Mouse (Mus musculus) brain, embryonic 14.5 days (tissue): ENCODE data around the gene Snrnp48. TPM values are rescaled to one million over a fixed set of nuclear protein-coding genes. Genes with fewer than 3 reads are reported as not detected.

ENCODE experiments used
- DNase-seq: peaks from one replicate; pipeline ENCODE4 v3.0.0-alpha.2; 2011; ENCODE audit warnings: low read depth
- CTCF ChIP-seq: fragments of 200-500 bp; IDR thresholded peaks from 2 replicates; pipeline ENCODE4 v1.5.1; 2012; ENCODE audit warnings: inconsistent platforms, mild to moderate bottlenecking, moderate library complexity, borderline replicate concordance; ENCODE audit not compliant: insufficient read depth, insufficient read length; ENCODE audit errors: extremely low read depth
- POLR2A ChIP-seq: fragments of 200-500 bp; IDR thresholded peaks from 2 replicates; pipeline ENCODE4 v1.6.1; 2012; ENCODE audit warnings: mild to moderate bottlenecking, inconsistent platforms, borderline replicate concordance; ENCODE audit not compliant: poor library complexity, insufficient read depth, insufficient read length, severe bottlenecking; ENCODE audit errors: extremely low read depth
- polyA plus RNA-seq: library from polyadenylated mRNA; depleted of rRNA; stranded (reverse); fragments of >200 nt; gene quantifications from 2 replicates; pipeline ENCODE4 v1.2.3, GENCODE M21; 2012; rRNA removed

Gene Snrnp48
- polyA plus RNA-seq, 1 experiment: 37.5 TPM

GRCm38 (mm10) chr13:38272624-38273023 lies 67.9 kb downstream of the Snrnp48 start:
- TF ChIP-seq CTCF: no peak
- TF ChIP-seq POLR2A: no peak
- DNase-seq: no peak

Other genes starting within 250 kb of the Snrnp48 start
- 16.7 and 23.9 TPM in 2 replicates for gene Ssr1, start 210.7 kb upstream of the Snrnp48 start, polyA plus RNA-seq
- gene Riok1, start 167.9 kb upstream of the Snrnp48 start, polyA plus RNA-seq: 39.6 and 44.5 TPM in 2 replicates
- 0.81 and 1.2 TPM in 2 replicates for gene Cage1, start 167.9 kb upstream of the Snrnp48 start, polyA plus RNA-seq
- 1.6 and 2.2 TPM in 2 replicates for gene Dsp, start 53.6 kb upstream of the Snrnp48 start, polyA plus RNA-seq
- gene Bmp6, start 140.2 kb downstream of the Snrnp48 start, polyA plus RNA-seq: 8.2 and 12.8 TPM in 2 replicates